Mouse (Mus musculus): ENCODE measurements around the gene Ggcx. TPM values are rescaled to one million over a fixed set of nuclear protein-coding genes. Genes with fewer than 3 reads are reported as not detected.

Ggcx gene
- polyA plus RNA-seq, 1 experiment, result 46.2 TPM

- TF ChIP-seq CTCF (IDR thresholded peaks at IDR 0.05; ENCODE audit: insufficient read depth, low read length) (no peak), POLR2A (IDR thresholded peaks at IDR 0.05; ENCODE audit: borderline replicate concordance, extremely low read depth, low read depth, low read length) (no peak)
- no peak overlapping the region for H3K4me3 ChIP-seq (replicated peaks; ENCODE audit: extremely low read depth, low read depth, low read length)
- DNase-seq, result no peak
- WGBS, result 95% methylated on average over 5 of the region's 5 CpGs
- H3K4me1 ChIP-seq (ENCODE audit: control insufficient read depth, insufficient read depth, low read length), result peaks cover 10% of the 10 kb centered on the region
These were observed 21.8 kb upstream of the Ggcx start for GRCm38 (mm10) chr6:72392341-72392740.

- peak; percentile 45 for DNase-seq
- Histone ChIP-seq H3K4me1 (ENCODE audit: control insufficient read depth, insufficient read depth, low read length) (peaks cover 4% of the 10 kb centered on the region; the same call in 1 of the 2 replicates), H3K4me3 (replicated peaks; ENCODE audit: extremely low read depth, low read depth, low read length) (no peak overlapping the region)
- 71% methylated on average over 10 of the region's 10 CpGs for WGBS
- TF ChIP-seq POLR2A (IDR thresholded peaks at IDR 0.05; ENCODE audit: borderline replicate concordance, extremely low read depth, low read depth, low read length) (no peak), CTCF (IDR thresholded peaks at IDR 0.05; ENCODE audit: insufficient read depth, low read length) (no peak)
These were observed 17.3 kb upstream of the Ggcx start for GRCm38 (mm10) chr6:72396837-72397251.

- Histone ChIP-seq H3K4me3 (replicated peaks; ENCODE audit: extremely low read depth, low read depth, low read length) (no peak overlapping the region), H3K4me1 (ENCODE audit: control insufficient read depth, insufficient read depth, low read length) (no peaks in the 10 kb centered on the region)
- DNase-seq, result no peak
- WGBS, result 50% methylated on average over 2 of the region's 2 CpGs
- no peak for TF ChIP-seq CTCF (IDR thresholded peaks at IDR 0.05; ENCODE audit: insufficient read depth, low read length)
- no peak for TF ChIP-seq POLR2A (IDR thresholded peaks at IDR 0.05; ENCODE audit: borderline replicate concordance, extremely low read depth, low read depth, low read length)
These were observed 14.1 kb upstream of the Ggcx start for GRCm38 (mm10) chr6:72399967-72400366.

GRCm38 (mm10) chr6:72401875-72402274, 12.2 kb upstream of the Ggcx start:
- H3K4me1 ChIP-seq (ENCODE audit: control insufficient read depth, insufficient read depth, low read length), result no peaks in the 10 kb centered on the region
- no peak overlapping the region for H3K4me3 ChIP-seq (replicated peaks; ENCODE audit: extremely low read depth, low read depth, low read length)
- peak; percentile 81 for DNase-seq
- TF ChIP-seq CTCF (IDR thresholded peaks at IDR 0.05; ENCODE audit: insufficient read depth, low read length) (peak; percentile 83), POLR2A (IDR thresholded peaks at IDR 0.05; ENCODE audit: borderline replicate concordance, extremely low read depth, low read depth, low read length) (no peak)
- 12% methylated on average over 7 of the region's 7 CpGs for WGBS

- WGBS, result 81% methylated on average over 7 of the region's 7 CpGs
- Histone ChIP-seq H3K4me3 (replicated peaks; ENCODE audit: extremely low read depth, low read depth, low read length) (no peak overlapping the region), H3K4me1 (ENCODE audit: control insufficient read depth, insufficient read depth, low read length) (no peaks in the 10 kb centered on the region)
- TF ChIP-seq CTCF (IDR thresholded peaks at IDR 0.05; ENCODE audit: insufficient read depth, low read length) (no peak), POLR2A (IDR thresholded peaks at IDR 0.05; ENCODE audit: borderline replicate concordance, extremely low read depth, low read depth, low read length) (no peak)
- no peak for DNase-seq
These were observed 8.8 kb upstream of the Ggcx start for GRCm38 (mm10) chr6:72405356-72405755.

GRCm38 (mm10) chr6:72407119-72407518, 7.0 kb upstream of the Ggcx start:
- Histone ChIP-seq H3K4me3 (replicated peaks; ENCODE audit: extremely low read depth, low read depth, low read length) (no peak overlapping the region), H3K4me1 (ENCODE audit: control insufficient read depth, insufficient read depth, low read length) (no peaks in the 10 kb centered on the region)
- DNase-seq, result peak; percentile 78
- TF ChIP-seq POLR2A (IDR thresholded peaks at IDR 0.05; ENCODE audit: borderline replicate concordance, extremely low read depth, low read depth, low read length) (no peak), CTCF (IDR thresholded peaks at IDR 0.05; ENCODE audit: insufficient read depth, low read length) (peak; percentile 99)
- 2% methylated on average over 5 of the region's 5 CpGs for WGBS

GRCm38 (mm10) chr6:72409567-72409966, 4.5 kb upstream of the Ggcx start:
- WGBS, result 16% methylated on average over 3 of the region's 3 CpGs
- Histone ChIP-seq H3K4me1 (ENCODE audit: control insufficient read depth, insufficient read depth, low read length) (no peaks in the 10 kb centered on the region), H3K4me3 (replicated peaks; ENCODE audit: extremely low read depth, low read depth, low read length) (no peak overlapping the region)
- DNase-seq, result peak; percentile 56
- TF ChIP-seq POLR2A (IDR thresholded peaks at IDR 0.05; ENCODE audit: borderline replicate concordance, extremely low read depth, low read depth, low read length) (no peak), CTCF (IDR thresholded peaks at IDR 0.05; ENCODE audit: insufficient read depth, low read length) (peak; percentile 43)

GRCm38 (mm10) chr6:72410003-72410402, 4.1 kb upstream of the Ggcx start:
- 32% methylated on average over 1 of the region's 1 CpGs for WGBS
- no peak for DNase-seq
- 0 out of 2 replicates have a peak, but pooled peaks cover 1% of the 10 kb centered on the region for H3K4me1 ChIP-seq (ENCODE audit: control insufficient read depth, insufficient read depth, low read length)
- no peak for TF ChIP-seq CTCF (IDR thresholded peaks at IDR 0.05; ENCODE audit: insufficient read depth, low read length)
- H3K4me3 ChIP-seq (replicated peaks; ENCODE audit: extremely low read depth, low read depth, low read length), result no peak overlapping the region

GRCm38 (mm10) chr6:72410518-72410917, 3.6 kb upstream of the Ggcx start:
- H3K4me1 ChIP-seq (ENCODE audit: control insufficient read depth, insufficient read depth, low read length), result 0 out of 2 replicates have a peak, but pooled peaks cover 3% of the 10 kb centered on the region
- no peak for DNase-seq
- H3K4me3 ChIP-seq (replicated peaks; ENCODE audit: extremely low read depth, low read depth, low read length), result no peak overlapping the region
- WGBS, result 64% methylated on average over 7 of the region's 7 CpGs
- TF ChIP-seq POLR2A (IDR thresholded peaks at IDR 0.05; ENCODE audit: borderline replicate concordance, extremely low read depth, low read depth, low read length) (no peak), CTCF (IDR thresholded peaks at IDR 0.05; ENCODE audit: insufficient read depth, low read length) (no peak)

GRCm38 (mm10) chr6:72415181-72415580, 1.1 kb downstream of the Ggcx start:
- Histone ChIP-seq H3K4me1 (ENCODE audit: control insufficient read depth, insufficient read depth, low read length) (0 out of 2 replicates have a peak, but pooled peaks cover 3% of the 10 kb centered on the region), H3K4me3 (replicated peaks; ENCODE audit: extremely low read depth, low read depth, low read length) (peak overlapping the region; percentile 11)
- DNase-seq, result no peak
- TF ChIP-seq POLR2A (IDR thresholded peaks at IDR 0.05; ENCODE audit: borderline replicate concordance, extremely low read depth, low read depth, low read length) (no peak), CTCF (IDR thresholded peaks at IDR 0.05; ENCODE audit: insufficient read depth, low read length) (no peak)
- WGBS, result 61% methylated on average over 5 of the region's 5 CpGs

Data from lung, adult 2 months (tissue).